Mouse (Mus musculus): ENCODE measurements around the gene Stra8. TPM values are rescaled to one million over a fixed set of nuclear protein-coding genes. Genes with fewer than 3 reads are reported as not detected.

Gene Stra8
- polyA plus RNA-seq, 1 experiment from 2014 or later, result not detected

DNA sequence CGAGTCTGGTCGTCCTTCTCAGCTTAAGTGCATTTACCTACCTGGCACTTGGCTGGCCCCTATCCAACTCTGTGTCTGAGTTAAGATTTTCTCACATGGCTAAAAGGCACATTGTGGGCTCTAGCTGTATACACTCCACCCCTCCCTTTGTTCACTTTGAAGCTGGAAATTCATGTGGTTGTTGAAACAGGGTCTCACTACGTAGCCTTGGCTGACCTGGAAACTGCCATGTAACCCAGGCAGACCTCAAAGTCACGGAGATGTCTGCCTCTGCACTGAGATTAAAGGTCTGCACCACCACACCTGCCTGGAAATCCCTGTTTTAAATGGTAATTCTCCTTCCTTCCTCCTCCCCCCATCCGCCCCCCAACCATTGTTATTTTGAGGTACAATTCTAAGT lies 23.5 kb downstream of the Stra8 start:
- H3K4me1 ChIP-seq, result peaks cover 7% of the 10 kb centered on the region; the same call in 1 of the 2 replicates
- H3K9ac ChIP-seq, result no peak overlapping the region
- no peaks in the 10 kb centered on the region for H3K36me3 ChIP-seq
- H3K9me3 ChIP-seq, result peaks cover 7% of the 10 kb centered on the region; the same call in 1 of the 2 replicates
- H3K4me3 ChIP-seq, result no peak overlapping the region
- 69% methylated on average over 5 of the region's 5 CpGs for WGBS
- ATAC-seq (ENCODE audit: extremely low read depth, insufficient number of reproducible peaks, low FRiP score, low TSS enrichment), result no peak
- peaks cover 6% of the 10 kb centered on the region for H3K27me3 ChIP-seq (replicated peaks)
- no peak overlapping the region for H3K27ac ChIP-seq (replicated peaks)
- H3K4me2 ChIP-seq, result no peak overlapping the region

DNA sequence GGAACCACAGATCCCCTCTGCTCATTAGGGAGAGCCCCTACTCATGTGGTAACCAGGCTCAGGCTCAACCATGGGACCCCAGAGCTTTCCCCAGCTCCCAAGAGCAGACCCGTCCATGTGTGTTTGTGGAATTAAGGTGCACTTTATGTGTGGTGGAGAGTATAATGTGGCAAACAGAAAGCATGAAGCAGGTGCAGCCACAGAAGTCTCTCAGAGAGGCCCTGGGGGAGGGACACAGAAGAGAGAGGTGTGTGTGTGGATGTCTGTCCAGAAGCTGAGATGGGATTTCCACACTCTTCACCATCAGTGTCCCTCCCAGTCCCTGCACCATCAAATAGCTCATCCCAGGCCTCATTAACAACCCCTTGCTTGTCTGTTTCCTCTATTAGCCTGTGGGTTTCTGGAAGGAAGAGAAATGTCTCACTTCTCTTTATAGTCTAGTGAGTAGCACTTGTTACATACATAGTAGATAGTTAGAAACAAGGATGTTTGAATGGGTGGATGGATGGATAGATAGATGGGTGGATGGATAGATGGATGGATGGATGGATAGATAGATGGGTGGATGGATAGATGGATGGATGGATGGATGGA lies 26.6 kb downstream of the Stra8 start:
- peaks cover 7% of the 10 kb centered on the region; the same call in 1 of the 2 replicates for H3K9me3 ChIP-seq
- ATAC-seq (ENCODE audit: extremely low read depth, insufficient number of reproducible peaks, low FRiP score, low TSS enrichment), result no peak
- H3K4me1 ChIP-seq, result 0 out of 2 replicates have a peak, but pooled peaks cover 6% of the 10 kb centered on the region
- H3K27me3 ChIP-seq (replicated peaks), result peaks cover 24% of the 10 kb centered on the region
- H3K27ac ChIP-seq (replicated peaks), result no peak overlapping the region
- no peak overlapping the region for H3K9ac ChIP-seq
- H3K4me2 ChIP-seq, result no peak overlapping the region
- H3K4me3 ChIP-seq, result no peak overlapping the region
- H3K36me3 ChIP-seq, result no peaks in the 10 kb centered on the region
- 65% methylated on average over 1 of the region's 1 CpGs for WGBS

DNA sequence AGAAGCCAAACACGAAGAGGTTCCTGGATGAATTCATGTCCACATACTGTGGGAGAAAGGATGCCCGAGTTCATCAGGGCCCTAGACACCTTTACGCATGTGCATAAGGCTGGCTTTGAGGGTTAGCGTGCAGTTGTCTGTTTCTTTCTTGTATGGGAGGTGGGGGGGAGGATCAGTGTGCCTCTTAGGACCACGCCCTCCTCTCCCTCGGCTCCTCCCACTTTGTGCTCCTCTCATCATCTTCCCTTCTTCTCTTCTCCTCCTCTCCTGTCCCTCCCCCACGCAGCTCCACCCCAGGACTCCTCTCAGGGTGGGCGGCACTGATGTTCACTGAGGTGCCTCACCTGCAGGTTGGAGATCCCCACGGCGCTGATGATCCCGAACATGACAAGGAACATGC lies 28.5 kb downstream of the Stra8 start:
- Histone ChIP-seq H3K36me3 (no peaks in the 10 kb centered on the region), H3K4me1 (0 out of 2 replicates have a peak, but pooled peaks cover 6% of the 10 kb centered on the region), H3K4me3 (peak overlapping the region; percentile 23), H3K27me3 (replicated peaks) (peaks cover 24% of the 10 kb centered on the region), H3K9ac (no peak overlapping the region; the same call in 1 of the 2 replicates), H3K9me3 (peaks cover 7% of the 10 kb centered on the region; the same call in 1 of the 2 replicates), H3K4me2 (peak overlapping the region; percentile 48), H3K27ac (replicated peaks) (no peak overlapping the region)
- 16% methylated on average over 11 of the region's 11 CpGs for WGBS
- ATAC-seq (ENCODE audit: extremely low read depth, insufficient number of reproducible peaks, low FRiP score, low TSS enrichment), result no peak

DNA sequence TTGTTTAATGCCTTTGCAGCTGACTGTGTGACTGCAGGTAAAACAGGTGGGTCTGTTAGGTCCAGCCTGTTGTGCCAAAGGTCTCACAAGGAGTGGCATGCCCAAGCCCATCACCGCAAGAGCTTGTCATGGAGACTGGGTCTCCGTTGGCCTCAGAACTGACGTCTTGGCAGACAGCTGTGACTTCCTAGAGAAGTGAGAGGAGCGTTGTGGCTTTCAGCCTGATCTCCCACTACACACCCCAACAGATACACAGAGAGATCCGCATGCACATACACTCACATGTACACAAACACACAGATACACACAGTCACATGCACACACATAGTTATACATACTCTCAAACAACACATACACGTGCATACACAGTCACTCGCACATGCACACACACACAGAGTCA lies 31.6 kb downstream of the Stra8 start:
- H3K4me2 ChIP-seq, result no peak overlapping the region
- H3K36me3 ChIP-seq, result no peaks in the 10 kb centered on the region
- no peak overlapping the region for H3K4me3 ChIP-seq
- no peak for ATAC-seq (ENCODE audit: extremely low read depth, insufficient number of reproducible peaks, low FRiP score, low TSS enrichment)
- peaks cover 7% of the 10 kb centered on the region; the same call in 1 of the 2 replicates for H3K9me3 ChIP-seq
- peaks cover 24% of the 10 kb centered on the region for H3K27me3 ChIP-seq (replicated peaks)
- WGBS, result 80% methylated on average over 7 of the region's 7 CpGs
- H3K9ac ChIP-seq, result no peak overlapping the region
- no peak overlapping the region for H3K27ac ChIP-seq (replicated peaks)
- H3K4me1 ChIP-seq, result peaks cover 15% of the 10 kb centered on the region

DNA sequence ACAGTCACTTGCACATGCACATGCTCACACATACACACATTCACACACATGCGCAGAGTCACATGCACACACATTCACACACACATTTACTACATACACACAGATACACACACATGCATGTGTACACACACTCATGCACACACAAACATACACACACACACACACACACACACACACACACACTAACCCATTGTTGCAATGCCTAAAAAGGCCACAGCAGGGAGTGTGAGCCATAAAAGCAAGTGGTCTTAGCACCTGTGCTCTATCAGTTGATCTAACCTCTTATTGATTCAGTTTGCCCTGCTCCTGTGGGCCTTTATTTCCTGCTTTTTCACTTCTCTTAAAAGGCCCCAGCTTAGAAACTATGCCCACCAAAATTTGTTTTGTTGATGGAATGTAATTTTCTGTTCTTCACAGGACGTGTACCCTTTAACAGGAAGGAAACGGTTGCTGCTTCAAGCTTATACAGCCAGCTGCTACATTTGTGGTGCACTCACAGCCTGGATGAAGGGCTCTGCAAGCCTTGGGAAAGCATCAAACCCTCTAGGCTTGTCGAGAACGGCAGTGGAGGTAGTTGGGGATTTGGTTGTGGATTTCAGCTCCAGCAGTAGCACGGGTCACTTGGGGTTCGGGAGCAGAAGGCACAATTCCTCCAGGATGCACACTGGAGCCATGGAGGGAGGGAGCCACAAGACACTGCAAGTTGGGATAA lies 32.1 kb downstream of the Stra8 start:
- no peak for ATAC-seq (ENCODE audit: extremely low read depth, insufficient number of reproducible peaks, low FRiP score, low TSS enrichment)
- Histone ChIP-seq H3K4me2 (no peak overlapping the region), H3K4me3 (no peak overlapping the region), H3K27ac (replicated peaks) (no peak overlapping the region), H3K9me3 (peaks cover 4% of the 10 kb centered on the region; the same call in 1 of the 2 replicates), H3K27me3 (replicated peaks) (peaks cover 24% of the 10 kb centered on the region), H3K9ac (no peak overlapping the region), H3K36me3 (no peaks in the 10 kb centered on the region), H3K4me1 (peaks cover 15% of the 10 kb centered on the region)
- WGBS, result 56% methylated on average over 7 of the region's 7 CpGs

DNA sequence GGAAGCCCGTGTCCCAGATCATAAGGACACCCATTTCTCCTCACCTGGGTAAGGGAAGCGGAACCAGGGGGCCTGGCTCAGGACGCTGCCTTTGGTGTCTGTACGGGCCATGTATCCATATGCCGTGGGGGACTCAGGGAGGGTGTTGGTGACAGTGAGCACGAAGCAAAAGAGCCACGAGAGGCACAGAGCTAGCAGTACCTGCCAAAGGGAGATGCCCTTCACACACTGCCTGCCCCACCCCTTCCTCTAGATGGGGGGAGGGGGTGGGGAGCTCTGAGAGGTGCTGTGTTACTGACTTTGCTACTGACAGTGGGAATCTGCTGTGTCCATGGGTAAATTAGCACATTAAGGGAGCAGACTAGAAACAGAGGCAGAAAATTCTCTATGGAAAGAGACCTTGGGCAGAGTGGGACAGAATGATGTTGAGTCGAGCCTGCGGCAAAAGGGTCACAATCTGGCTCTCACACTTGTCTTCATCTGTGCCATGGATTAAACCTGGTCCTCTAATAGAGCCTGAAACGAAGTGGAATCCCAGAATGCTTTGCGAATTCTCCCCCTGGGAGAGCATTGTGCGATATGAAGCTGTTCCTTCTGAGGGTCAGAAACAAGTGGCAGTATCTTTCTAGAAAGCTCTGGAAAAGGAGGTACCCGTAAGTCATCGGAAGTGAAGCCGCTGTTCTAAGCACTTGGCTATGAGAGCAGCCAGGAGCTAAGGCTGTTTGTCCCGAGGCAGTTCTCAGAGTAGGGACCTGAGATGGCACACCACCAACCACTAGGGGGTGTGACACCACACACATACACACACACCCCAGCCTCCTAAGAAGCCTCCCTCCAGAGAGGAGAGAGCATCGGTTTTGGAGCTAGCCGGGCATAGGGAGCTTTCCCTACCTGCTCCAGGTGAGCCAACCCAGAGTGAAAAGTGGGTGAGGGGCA lies 35.2 kb downstream of the Stra8 start:
- H3K4me1 ChIP-seq, result peaks cover 9% of the 10 kb centered on the region
- H3K4me3 ChIP-seq, result peak overlapping the region; percentile 38
- WGBS, result 42% methylated on average over 18 of the region's 18 CpGs
- ATAC-seq (ENCODE audit: extremely low read depth, insufficient number of reproducible peaks, low FRiP score, low TSS enrichment), result no peak
- H3K27ac ChIP-seq (replicated peaks), result no peak overlapping the region
- no peaks in the 10 kb centered on the region for H3K9me3 ChIP-seq
- H3K36me3 ChIP-seq, result no peaks in the 10 kb centered on the region
- H3K4me2 ChIP-seq, result peak overlapping the region; percentile 64
- H3K27me3 ChIP-seq (replicated peaks), result 0 out of 2 replicates have a peak, but pooled peaks cover under 1% of the 10 kb centered on the region
- H3K9ac ChIP-seq, result peak overlapping the region; percentile 68

DNA sequence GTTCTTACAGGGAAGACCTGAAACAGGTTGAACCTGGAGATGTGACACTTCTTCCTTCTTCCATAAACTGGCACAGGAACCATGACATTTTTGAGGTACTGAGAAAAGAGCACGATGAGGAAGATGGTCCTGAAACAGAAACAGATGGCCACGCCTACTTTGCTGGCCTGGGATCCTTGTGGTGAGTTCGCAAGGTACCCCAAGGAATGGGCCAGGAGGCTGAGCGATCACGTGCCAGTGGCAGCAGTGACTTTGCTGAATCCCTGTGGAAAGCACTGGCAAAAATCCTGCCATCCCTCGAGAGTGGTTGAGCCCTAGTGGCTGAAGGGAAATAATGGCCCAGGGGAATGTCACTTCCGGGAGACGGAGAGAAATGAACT lies 35.9 kb downstream of the Stra8 start:
- Histone ChIP-seq H3K27me3 (replicated peaks) (no peaks in the 10 kb centered on the region), H3K4me3 (peak overlapping the region; percentile 38; the same call in 1 of the 2 replicates), H3K9ac (peak overlapping the region; percentile 68; the same call in 1 of the 2 replicates), H3K4me1 (peaks cover 9% of the 10 kb centered on the region), H3K9me3 (no peaks in the 10 kb centered on the region), H3K4me2 (peak overlapping the region; percentile 64), H3K27ac (replicated peaks) (no peak overlapping the region), H3K36me3 (no peaks in the 10 kb centered on the region)
- no peak for ATAC-seq (ENCODE audit: extremely low read depth, insufficient number of reproducible peaks, low FRiP score, low TSS enrichment)
- 35% methylated on average over 8 of the region's 8 CpGs for WGBS

DNA sequence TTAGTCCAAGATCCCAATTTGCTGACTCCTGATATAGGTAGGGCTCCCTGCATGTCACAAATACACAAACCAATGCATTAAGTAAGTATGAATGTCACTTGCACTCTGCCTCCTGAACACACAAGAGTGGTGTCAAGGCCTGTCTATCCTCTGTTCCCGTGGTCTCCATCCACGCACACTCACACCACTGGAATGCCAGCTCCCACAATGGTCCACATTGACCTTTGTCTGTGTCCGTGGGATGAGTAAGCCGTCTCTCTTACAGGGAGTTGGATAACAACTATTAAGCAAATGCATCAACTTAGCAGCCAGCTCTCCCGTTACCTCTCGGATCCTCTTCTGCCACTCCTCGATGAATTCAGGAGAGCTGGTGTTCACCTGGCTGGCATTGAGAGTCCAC lies 39.2 kb downstream of the Stra8 start:
- Histone ChIP-seq H3K27ac (replicated peaks) (no peak overlapping the region), H3K4me1 (peaks cover 9% of the 10 kb centered on the region), H3K9ac (no peak overlapping the region), H3K4me3 (no peak overlapping the region), H3K9me3 (no peaks in the 10 kb centered on the region), H3K4me2 (no peak overlapping the region), H3K27me3 (replicated peaks) (no peaks in the 10 kb centered on the region), H3K36me3 (no peaks in the 10 kb centered on the region)
- 77% methylated on average over 7 of the region's 7 CpGs for WGBS
- no peak for ATAC-seq (ENCODE audit: extremely low read depth, insufficient number of reproducible peaks, low FRiP score, low TSS enrichment)

DNA sequence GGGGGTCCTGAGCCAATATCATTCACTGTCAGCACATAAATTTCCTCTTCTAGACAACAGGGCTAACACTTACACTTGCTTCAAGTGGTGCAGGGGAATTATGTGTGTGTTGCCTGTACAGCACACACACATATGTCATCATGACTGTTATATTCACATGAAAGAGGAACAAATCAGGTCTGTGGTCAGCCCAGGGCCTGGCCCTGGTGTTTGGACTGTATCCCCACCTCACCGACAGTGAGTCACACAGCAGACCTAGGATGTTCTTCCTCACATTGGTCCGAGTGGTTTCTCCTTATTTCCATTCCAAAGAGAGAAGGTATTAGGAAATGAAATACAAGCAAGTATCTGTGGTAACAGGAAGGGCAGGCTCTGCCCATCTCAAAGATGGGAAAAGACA lies 44.6 kb downstream of the Stra8 start:
- no peaks in the 10 kb centered on the region for H3K27me3 ChIP-seq (replicated peaks)
- no peaks in the 10 kb centered on the region for H3K4me1 ChIP-seq
- H3K36me3 ChIP-seq, result no peaks in the 10 kb centered on the region
- 61% methylated on average over 2 of the region's 2 CpGs for WGBS
- H3K4me3 ChIP-seq, result no peak overlapping the region
- H3K4me2 ChIP-seq, result no peak overlapping the region
- no peaks in the 10 kb centered on the region for H3K9me3 ChIP-seq
- ATAC-seq (ENCODE audit: extremely low read depth, insufficient number of reproducible peaks, low FRiP score, low TSS enrichment), result no peak
- no peak overlapping the region for H3K9ac ChIP-seq
- no peak overlapping the region for H3K27ac ChIP-seq (replicated peaks)

DNA sequence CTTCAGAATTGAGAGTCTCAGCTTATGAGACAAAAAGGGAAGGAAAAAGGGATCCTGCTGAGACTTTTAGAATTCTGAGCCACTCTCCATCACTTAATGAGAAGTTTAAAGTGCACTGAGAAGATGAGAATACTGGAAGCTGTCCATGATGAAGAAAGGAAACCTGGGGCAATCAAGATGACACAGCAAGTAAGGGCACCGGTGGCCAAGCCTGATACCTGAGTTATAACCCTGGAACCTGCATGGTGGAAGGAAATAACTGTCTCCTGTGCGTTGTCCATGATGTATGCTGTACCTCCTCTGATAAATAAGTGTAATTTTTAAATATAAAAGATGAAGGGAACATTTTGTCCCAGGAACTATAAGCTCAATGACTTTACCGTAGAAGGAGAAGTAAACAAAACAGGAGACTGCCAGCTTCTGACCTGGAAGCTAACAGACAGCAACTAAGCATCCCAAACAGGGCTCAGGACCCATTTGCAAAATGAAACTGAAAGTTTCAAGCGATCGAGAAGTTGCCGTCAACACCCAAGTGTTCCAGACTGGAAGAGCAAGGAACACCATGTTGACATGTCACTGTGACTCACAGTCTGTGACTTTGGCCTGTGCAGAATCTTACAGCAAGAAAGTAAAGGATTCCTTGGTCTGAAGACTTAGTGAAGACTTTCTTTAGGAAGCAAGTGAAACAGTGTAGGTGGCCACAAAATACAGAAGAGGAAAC lies 46.0 kb downstream of the Stra8 start:
- no peak for ATAC-seq (ENCODE audit: extremely low read depth, insufficient number of reproducible peaks, low FRiP score, low TSS enrichment)
- Histone ChIP-seq H3K4me1 (no peaks in the 10 kb centered on the region), H3K4me3 (no peak overlapping the region), H3K27me3 (replicated peaks) (no peaks in the 10 kb centered on the region), H3K9ac (no peak overlapping the region), H3K9me3 (no peaks in the 10 kb centered on the region), H3K36me3 (no peaks in the 10 kb centered on the region), H3K4me2 (no peak overlapping the region), H3K27ac (replicated peaks) (no peak overlapping the region)
- 75% methylated on average over 6 of the region's 6 CpGs for WGBS

DNA sequence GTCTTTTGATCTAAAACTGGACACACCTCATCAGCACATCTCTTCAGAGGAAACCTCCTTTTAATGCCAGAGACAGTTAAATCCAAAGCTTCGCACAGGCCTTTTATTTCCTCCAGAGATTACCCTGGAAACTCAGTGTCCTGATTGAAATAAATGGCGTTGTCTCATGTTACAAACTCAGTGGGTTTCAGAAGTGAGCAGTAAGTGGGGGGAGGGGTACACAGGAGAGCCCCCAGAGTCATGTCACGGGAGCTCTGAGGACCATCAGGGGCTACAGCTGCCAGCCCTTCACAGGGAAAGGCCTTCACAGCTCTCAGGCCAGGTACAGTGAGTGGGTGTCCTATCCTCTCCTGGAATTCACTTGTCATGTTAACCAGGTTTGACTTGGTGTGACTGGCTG lies 51.2 kb downstream of the Stra8 start:
- H3K9me3 ChIP-seq, result no peaks in the 10 kb centered on the region
- no peak overlapping the region for H3K9ac ChIP-seq
- H3K4me1 ChIP-seq, result no peaks in the 10 kb centered on the region
- 59% methylated on average over 3 of the region's 3 CpGs for WGBS
- no peaks in the 10 kb centered on the region for H3K27me3 ChIP-seq (replicated peaks)
- no peak for ATAC-seq (ENCODE audit: extremely low read depth, insufficient number of reproducible peaks, low FRiP score, low TSS enrichment)
- H3K36me3 ChIP-seq, result no peaks in the 10 kb centered on the region
- no peak overlapping the region for H3K27ac ChIP-seq (replicated peaks)
- H3K4me3 ChIP-seq, result no peak overlapping the region
- no peak overlapping the region for H3K4me2 ChIP-seq
